Mouse (Mus musculus) heart, adult 18-20 months (tissue): ENCODE results near the gene Slc10a1. TPM values are rescaled to one million over a fixed set of nuclear protein-coding genes. Genes with fewer than 3 reads are reported as not detected.

Source experiments
- DNase-seq, 2 experiments: peaks; one replicate each; pipeline ENCODE4 v3.0.0; 2021 to 2022; ENCODE audit warnings: mixed read lengths in 1 of 2
- total RNA-seq, 2 experiments: library from RNA; stranded (reverse); gene quantifications; 2 replicates each; pipeline ENCODE4 v1.2.3; 2021

Slc10a1 gene
- total RNA-seq, 2 experiments from 2014 or later: not detected

GRCm38 (mm10) chr12:80927518-80927917 is 41.0 kb downstream of the Slc10a1 start:
- no peak for DNase-seq

- DNase-seq: no peak
Observed at GRCm38 (mm10) chr12:80926550-80926949, 42.0 kb downstream of the Slc10a1 start.

- DNase-seq: peak in 1 of 2 experiments; percentile 18
Observed at GRCm38 (mm10) chr12:80925919-80926318, 42.6 kb downstream of the Slc10a1 start.

- DNase-seq: peak; percentile 13 to 18
Observed at GRCm38 (mm10) chr12:80924205-80924604, 44.3 kb downstream of the Slc10a1 start.

- DNase-seq: no peak
Observed at GRCm38 (mm10) chr12:80923602-80924001, 44.9 kb downstream of the Slc10a1 start.

- DNase-seq: no peak
Observed at GRCm38 (mm10) chr12:80922869-80923268, 45.6 kb downstream of the Slc10a1 start.

GRCm38 (mm10) chr12:80921301-80921700 is 47.2 kb downstream of the Slc10a1 start:
- no peak for DNase-seq

- DNase-seq: peak in 1 of 2 experiments; percentile 43
Observed at GRCm38 (mm10) chr12:80917764-80918163, 50.7 kb downstream of the Slc10a1 start.

GRCm38 (mm10) chr12:80909631-80910030 is 58.9 kb downstream of the Slc10a1 start:
- DNase-seq: no peak

Other genes with a start within 250 kb of the Slc10a1 start
- under 1 TPM in 1 of 2 experiments, not detected in 1; 0.05 TPM for gene Ccdc177, start 208.0 kb downstream of the Slc10a1 start, total RNA-seq
- gene Susd6, start 178.2 kb downstream of the Slc10a1 start, total RNA-seq: 10 to 100 TPM; 68.3 to 71.9 TPM
- 100 to 1,000 TPM in 1 of 2 experiments, 10 to 100 TPM in 1; 89.4 to 117 TPM for gene Srsf5, start 23.2 kb downstream of the Slc10a1 start, total RNA-seq
- gene Smoc1, start 58.1 kb upstream of the Slc10a1 start, total RNA-seq: 1 to 10 TPM; 5.4 to 8.4 TPM